In the genomic region with DNA sequence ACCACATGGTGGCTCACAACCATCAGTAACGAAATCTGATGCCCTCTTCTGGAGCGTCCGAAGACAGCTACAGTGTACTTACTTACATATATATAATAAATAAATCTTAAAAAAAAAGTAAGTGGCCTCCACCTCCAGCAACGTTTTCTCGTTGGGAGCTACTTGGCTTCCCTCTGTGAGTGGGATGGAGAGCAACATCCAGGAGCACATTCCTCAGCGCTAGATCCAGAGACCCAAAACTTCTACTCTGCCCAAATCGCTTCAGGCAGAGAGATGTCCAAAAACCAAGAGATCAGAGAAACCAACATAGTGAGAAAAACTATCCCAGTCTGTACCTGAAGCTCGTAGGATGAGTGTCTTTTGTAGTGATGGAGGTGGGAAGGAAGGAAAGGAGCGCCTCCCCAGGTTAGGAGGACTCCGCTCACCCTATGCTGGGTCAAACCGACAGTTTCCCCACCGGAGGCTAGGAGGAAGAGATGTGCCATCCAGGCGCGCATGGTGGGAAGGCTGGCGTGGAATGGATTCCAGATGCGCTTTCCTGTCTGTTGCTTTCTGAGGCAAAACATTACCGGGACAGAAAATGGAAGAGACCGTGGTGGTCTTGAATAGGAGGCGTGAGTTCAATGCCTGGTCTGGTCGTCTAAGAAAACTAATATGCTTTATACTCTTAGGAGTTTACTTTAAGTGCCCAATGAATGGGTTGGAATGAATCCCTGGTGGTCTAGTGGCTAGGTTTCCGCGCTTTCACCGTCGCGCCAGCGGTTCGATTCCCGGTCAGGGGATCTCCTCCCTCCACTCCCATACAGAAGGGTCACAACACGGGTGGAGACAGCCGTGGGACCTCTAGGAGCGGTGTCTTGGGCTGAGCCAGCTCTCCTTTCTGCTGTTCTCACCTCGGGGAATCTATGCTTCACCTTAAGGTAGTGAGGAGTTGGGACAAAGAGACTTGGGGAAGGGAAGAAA, we compare ENCODE assay signal across 34 mouse cellular contexts. TPM values are rescaled to one million over a fixed set of nuclear protein-coding genes. Genes with fewer than 3 reads are reported as not detected.
"Had no signal": no experiment of that assay in that cellular context is flagged by ENCODE, and none has a peak within 500 bp of the region (broad histone marks: within the 10 kb centered on the region; RNA-seq: fewer than 3 reads in every experiment).

No protein-coding gene starts in this region.

- H3K9me3 ChIP-seq: heart, embryonic 13.5 days; heart, embryonic 15.5 days; hindbrain, embryonic 12.5 days; intestine, embryonic 15.5 days; limb, embryonic 15.5 days; liver, embryonic 12.5 days had no signal

- H3K36me3 ChIP-seq: heart, embryonic 13.5 days; heart, embryonic 15.5 days; hindbrain, embryonic 10.5 days; hindbrain, embryonic 12.5 days; intestine, embryonic 15.5 days; limb, embryonic 13.5 days; limb, embryonic 15.5 days; liver, embryonic 12.5 days had no signal

- DNase-seq: gastrocnemius, postnatal 14 days; gastrocnemius, postnatal 36 days; heart, adult 11 months; heart, adult 2 months; heart, postnatal 4 days; kidney, adult 18-20 months; kidney, adult 8-10 months; kidney, postnatal 10 days; kidney, postnatal 36 days; left cerebral cortex, postnatal 4 days had no signal

- H3K27ac ChIP-seq: heart, adult 2 months; heart, embryonic 13.5 days; heart, embryonic 15.5 days; hindbrain, embryonic 10.5 days; hindbrain, embryonic 12.5 days; hindbrain, embryonic 14.5 days; intestine, embryonic 15.5 days; layer of hippocampus, adult 2 months; left cerebral cortex, adult 2 months; limb, embryonic 13.5 days; limb, embryonic 15.5 days; liver, embryonic 12.5 days had no signal

- H3K9ac ChIP-seq: heart, embryonic 13.5 days; heart, embryonic 15.5 days; hindbrain, embryonic 12.5 days; hindbrain, embryonic 14.5 days; intestine, embryonic 15.5 days; limb, embryonic 13.5 days; limb, embryonic 15.5 days had no signal

- H3K4me3 ChIP-seq: heart, adult 2 months; heart, embryonic 15.5 days; hindbrain, embryonic 12.5 days; intestine, embryonic 15.5 days; layer of hippocampus, adult 2 months; left cerebral cortex, adult 2 months; limb, embryonic 13.5 days; limb, embryonic 15.5 days had no signal

- ATAC-seq: hindbrain, embryonic 16.5 days; inflammation-experienced regulatory T-cells, adult 6 months; intestine, embryonic 15.5 days; intestine, postnatal 0 days; liver, embryonic 12.5 days had no signal

- H3K4me2 ChIP-seq: hindbrain, embryonic 12.5 days; hindbrain, embryonic 14.5 days; limb, embryonic 13.5 days; limb, embryonic 15.5 days had no signal

RNA-seq across cellular contexts. Expression of a gene that starts 46.3 kb away (rescaled TPM):
- total RNA-seq: gastrocnemius, adult 18-20 months; gastrocnemius, adult 8-10 months; gastrocnemius, postnatal 14 days; gastrocnemius, postnatal 36 days; heart, adult 2 months; heart, postnatal 25 days; layer of hippocampus, adult 2 months; layer of hippocampus, postnatal 10 days; layer of hippocampus, postnatal 25 days; left cerebral cortex, adult 2 months; left cerebral cortex, postnatal 14 days; left cerebral cortex, postnatal 4 days; liver, adult 2 months had no signal
- polyA plus RNA-seq: gonadal fat pad, adult 2 months; heart, adult 2 months; hindbrain, embryonic 10.5 days; hindbrain, embryonic 12.5 days; hindbrain, embryonic 14.5 days; hindbrain, embryonic 16.5 days; inflammation-experienced regulatory T-cells, adult 6 months; large intestine, adult 2 months; limb, embryonic 11.5 days; limb, embryonic 13.5 days; liver, adult 2 months; liver, embryonic 12.5 days had no signal
